In the genomic region with DNA sequence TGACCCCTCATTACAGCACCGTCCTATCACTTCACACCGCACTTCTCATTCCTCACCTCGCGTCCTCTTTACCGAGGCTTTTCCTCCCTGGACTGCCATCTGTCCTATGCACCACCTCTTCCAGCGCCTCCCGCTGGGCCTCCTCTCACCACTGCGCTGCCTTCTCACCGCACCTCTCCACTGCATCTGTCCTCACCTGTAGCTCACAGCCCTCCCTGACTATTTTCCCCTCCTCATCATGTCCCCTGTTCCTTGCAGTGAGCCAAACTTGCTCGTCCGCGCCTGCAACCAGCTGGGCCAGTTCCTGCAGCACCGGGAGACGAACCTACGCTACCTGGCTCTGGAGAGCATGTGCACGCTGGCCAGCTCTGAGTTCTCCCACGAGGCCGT, we compare ENCODE assay signal across 14 mouse cellular contexts. TPM values are rescaled to one million over a fixed set of nuclear protein-coding genes. Genes with fewer than 3 reads are reported as not detected.
A peak's percentile ranks its signal among the peaks of the same experiment; 100 is the strongest.
DNase-seq lines count a peak whose midpoint lies in the region; ATAC-seq lines count a peak whose summit lies in the region.
"Had no signal": no experiment of that assay in that cellular context is flagged by ENCODE, and none has a peak within 500 bp of the region (broad histone marks: within the 10 kb centered on the region; RNA-seq: fewer than 3 reads in every experiment).

No protein-coding gene starts in this region.

- peaks cover 24% of the 10 kb centered on the region for H3K4me1 ChIP-seq in heart, embryonic 16.5 days (ENCODE audit: control insufficient read depth, insufficient read depth, low read length)
- H3K4me1 ChIP-seq in heart, embryonic 11.5 days (ENCODE audit: control insufficient read depth, insufficient read depth, low read length) = peaks cover 11% of the 10 kb centered on the region
- H3K4me1 ChIP-seq in lung, embryonic 15.5 days = peaks cover 23% of the 10 kb centered on the region
- peaks cover 20% of the 10 kb centered on the region for H3K4me1 ChIP-seq in neural tube, embryonic 15.5 days
- H3K4me1 ChIP-seq: midbrain, embryonic 12.5 days had no signal

- H3K4me2 ChIP-seq in heart, embryonic 16.5 days (ENCODE audit: low read depth, low read length) = no peak overlapping the region; the same call in 1 of the 2 replicates
- no peak overlapping the region for H3K4me2 ChIP-seq in heart, embryonic 11.5 days
- no peak overlapping the region for H3K4me2 ChIP-seq in lung, embryonic 15.5 days
- H3K4me2 ChIP-seq in neural tube, embryonic 15.5 days = no peak overlapping the region
- H3K4me2 ChIP-seq: midbrain, embryonic 12.5 days had no signal

- DNase-seq in lung, postnatal 10 days = no peak
- DNase-seq in cerebellum, postnatal 10 days = peak; percentile 50 to 55
- DNase-seq in frontal cortex, postnatal 36 days (ENCODE audit: low spot score in 2 of 2) = no peak
- no peak for DNase-seq in frontal cortex, postnatal 14 days (ENCODE audit: low spot score in 2 of 2)
- DNase-seq: gastrocnemius, postnatal 25 days; liver, postnatal 0 days had no signal

- H3K27me3 ChIP-seq in heart, embryonic 16.5 days (ENCODE audit: control insufficient read depth, insufficient read depth, low read length) = no peaks in the 10 kb centered on the region
- no peaks in the 10 kb centered on the region for H3K27me3 ChIP-seq in heart, embryonic 11.5 days (ENCODE audit: control insufficient read depth, insufficient read depth, low read length)
- H3K27me3 ChIP-seq in lung, embryonic 15.5 days = no peaks in the 10 kb centered on the region
- no peaks in the 10 kb centered on the region for H3K27me3 ChIP-seq in neural tube, embryonic 15.5 days (replicated peaks)
- H3K27me3 ChIP-seq: midbrain, embryonic 12.5 days had no signal

- no peak overlapping the region for H3K4me3 ChIP-seq in heart, embryonic 16.5 days (ENCODE audit: low read length)
- no peak overlapping the region for H3K4me3 ChIP-seq in heart, embryonic 11.5 days (ENCODE audit: low read depth, low read length)
- H3K4me3 ChIP-seq in lung, embryonic 15.5 days = no peak overlapping the region
- no peak overlapping the region for H3K4me3 ChIP-seq in neural tube, embryonic 15.5 days (replicated peaks)
- H3K4me3 ChIP-seq: limb, embryonic 10.5 days; midbrain, embryonic 12.5 days had no signal

- no peaks in the 10 kb centered on the region for H3K9me3 ChIP-seq in heart, embryonic 16.5 days (replicated peaks; ENCODE audit: control insufficient read depth, low read length)
- no peaks in the 10 kb centered on the region for H3K9me3 ChIP-seq in heart, embryonic 11.5 days (replicated peaks; ENCODE audit: control insufficient read depth, low read length)
- H3K9me3 ChIP-seq in lung, embryonic 15.5 days = no peaks in the 10 kb centered on the region
- no peaks in the 10 kb centered on the region for H3K9me3 ChIP-seq in neural tube, embryonic 15.5 days (replicated peaks)
- H3K9me3 ChIP-seq: limb, embryonic 10.5 days; midbrain, embryonic 12.5 days had no signal

- peak overlapping the region; percentile 18; the same call in 1 of the 2 replicates for H3K9ac ChIP-seq in heart, embryonic 16.5 days (ENCODE audit: low read length)
- H3K9ac ChIP-seq in heart, embryonic 11.5 days (ENCODE audit: low read depth, low read length) = no peak overlapping the region
- H3K9ac ChIP-seq in lung, embryonic 15.5 days = no peak overlapping the region
- H3K9ac ChIP-seq in neural tube, embryonic 15.5 days (replicated peaks) = no peak overlapping the region
- H3K9ac ChIP-seq: liver, postnatal 0 days; midbrain, embryonic 12.5 days had no signal

- 72% methylated on average over 18 of the region's 18 CpGs for WGBS in heart, embryonic 16.5 days
- WGBS in heart, embryonic 11.5 days (ENCODE audit: insufficient replicate concordance) = 79% methylated on average over 18 of the region's 18 CpGs
- WGBS in lung, embryonic 15.5 days = 65% methylated on average over 18 of the region's 18 CpGs
- WGBS in neural tube, embryonic 15.5 days = 88% methylated on average over 18 of the region's 18 CpGs

- peaks cover 16% of the 10 kb centered on the region; the same call in 1 of the 2 replicates for H3K36me3 ChIP-seq in heart, embryonic 16.5 days (ENCODE audit: control insufficient read depth, insufficient read depth)
- peaks cover 11% of the 10 kb centered on the region for H3K36me3 ChIP-seq in heart, embryonic 11.5 days (ENCODE audit: control insufficient read depth, insufficient read depth, low read length)
- H3K36me3 ChIP-seq in lung, embryonic 15.5 days = peaks cover 56% of the 10 kb centered on the region
- H3K36me3 ChIP-seq in neural tube, embryonic 15.5 days = peaks cover 72% of the 10 kb centered on the region

- peak overlapping the region; percentile 73 for H3K27ac ChIP-seq in heart, embryonic 16.5 days (ENCODE audit: low read length)
- no peak overlapping the region for H3K27ac ChIP-seq in heart, embryonic 11.5 days (ENCODE audit: low read depth, low read length)
- peak overlapping the region; percentile 56 for H3K27ac ChIP-seq in lung, embryonic 15.5 days
- H3K27ac ChIP-seq in neural tube, embryonic 15.5 days (replicated peaks) = peak overlapping the region; percentile 46; the same call in 1 of the 2 replicates
- H3K27ac ChIP-seq: limb, embryonic 10.5 days; midbrain, embryonic 12.5 days had no signal

- ATAC-seq in heart, embryonic 16.5 days (replicated peaks; ENCODE audit: extremely low read depth, insufficient read depth, low FRiP score) = 0 out of 2 replicates have a peak, but pooled peaks have one; percentile 6
- ATAC-seq in heart, embryonic 11.5 days (replicated peaks; ENCODE audit: insufficient number of reproducible peaks, low FRiP score, low TSS enrichment) = no peak
- 0 out of 2 replicates have a peak, but pooled peaks have one; percentile 15 for ATAC-seq in lung, embryonic 15.5 days (ENCODE audit: borderline replicate concordance, extremely low read depth, low FRiP score, low TSS enrichment)
- ATAC-seq in neural tube, embryonic 15.5 days (ENCODE audit: low FRiP score) = no peak
- ATAC-seq: forebrain, embryonic 14.5 days; inflammation-experienced regulatory T-cells, adult 6 months; liver, postnatal 0 days had no signal

RNA-seq across cellular contexts. Expression of a gene that starts 42.8 kb away (rescaled TPM):
- polyA plus RNA-seq in heart, embryonic 16.5 days (2015; fragmentation: Nextera tagmentation; extraction: Ambion mirVana) = 0.14 and 0.18 TPM in 2 replicates
- 0.11 and 0.18 TPM in 2 replicates for polyA plus RNA-seq in heart, embryonic 11.5 days (2014; fragmentation: Nextera tagmentation; extraction: Ambion mirVana)
- 0.07 and 0.11 TPM in 2 replicates for polyA plus RNA-seq in lung, embryonic 15.5 days (2015; fragmentation: Nextera tagmentation; extraction: Ambion mirVana)
- polyA plus RNA-seq in neural tube, embryonic 15.5 days (2015; fragmentation: Nextera tagmentation; extraction: Ambion mirVana) = 0.27 and 0.31 TPM in 2 replicates

RNA-seq across cellular contexts. Expression of a gene that starts 50.4 kb away (rescaled TPM):
- 54.1 and 54.9 TPM in 2 replicates for polyA plus RNA-seq in heart, embryonic 16.5 days (2015; fragmentation: Nextera tagmentation; extraction: Ambion mirVana)
- polyA plus RNA-seq in heart, embryonic 11.5 days (2014; fragmentation: Nextera tagmentation; extraction: Ambion mirVana) = 53.0 and 66.8 TPM in 2 replicates
- 69.1 and 73.4 TPM in 2 replicates for polyA plus RNA-seq in lung, embryonic 15.5 days (2015; fragmentation: Nextera tagmentation; extraction: Ambion mirVana)
- polyA plus RNA-seq in neural tube, embryonic 15.5 days (2015; fragmentation: Nextera tagmentation; extraction: Ambion mirVana) = 105 and 109 TPM in 2 replicates

Comparison
In these comparisons a context has a peak if more than half of its experiments do, and no peak if none do; other contexts are left out.
1. ATAC-seq: peak in heart, embryonic 16.5 days (single experiment) and lung, embryonic 15.5 days (single experiment); none in heart, embryonic 11.5 days (single experiment) and neural tube, embryonic 15.5 days (single experiment).
2. DNase-seq: peak in cerebellum, postnatal 10 days (2 of 2); none in lung, postnatal 10 days (single experiment), frontal cortex, postnatal 36 days (0 of 2) and frontal cortex, postnatal 14 days (0 of 2).